Mouse (Mus musculus) MEL (cell line): ENCODE data around the gene Htr5a.

ENCODE experiments used
- CTCF ChIP-seq, 3 experiments: IDR thresholded peaks in 2 of 3; conservative IDR thresholded peaks in 1 of 3; 2 replicates each; pipeline ENCODE4 v1.5.1; 2011 to 2012; ENCODE audit warnings: low read length in 3 of 3, low read depth in 2 of 3, mild to moderate bottlenecking in 2 of 3, improper control_type of control experiment in 1 of 3, inconsistent platforms in 1 of 3, mixed read lengths in 1 of 3, moderate library complexity in 1 of 3; ENCODE audit not compliant: control insufficient read depth in 1 of 3, insufficient read depth in 1 of 3, poor library complexity in 1 of 3, severe bottlenecking in 1 of 3
- E2F4 ChIP-seq: IDR thresholded peaks from 2 replicates; pipeline ENCODE4 v1.6.1; 2011; ENCODE audit warnings: low read depth, low read length, improper control_type of control experiment, borderline replicate concordance
- EP300 ChIP-seq, 2 experiments: IDR thresholded peaks; 2 replicates each; pipeline ENCODE4 v1.6.1; 2011; ENCODE audit warnings: improper control_type of control experiment in 2 of 2, low read length in 2 of 2, low read depth in 1 of 2, mild to moderate bottlenecking in 1 of 2
- MAX ChIP-seq: IDR thresholded peaks from 2 replicates; pipeline ENCODE4 v1.6.1; 2011; ENCODE audit warnings: low read length, improper control_type of control experiment
- MEF2A ChIP-seq: IDR thresholded peaks from 2 replicates; pipeline ENCODE4 v1.6.1; 2014; ENCODE audit warnings: low read depth, mild to moderate bottlenecking, inconsistent platforms, low read length, improper control_type of control experiment; ENCODE audit not compliant: poor library complexity, insufficient replicate concordance, severe bottlenecking; ENCODE audit errors: extremely low read depth
- MYC ChIP-seq: IDR thresholded peaks from 2 replicates; pipeline ENCODE4 v1.6.1; 2011; ENCODE audit warnings: low read depth, mild to moderate bottlenecking, low read length, improper control_type of control experiment, moderate library complexity
- POLR2A ChIP-seq, 2 experiments: IDR thresholded peaks; 2 replicates each; pipeline ENCODE4 v1.6.1; 2011 to 2012; ENCODE audit warnings: low read length in 2 of 2, mild to moderate bottlenecking in 2 of 2, control low read depth in 1 of 2, improper control_type of control experiment in 1 of 2, low read depth in 1 of 2, moderate library complexity in 1 of 2; ENCODE audit not compliant: control insufficient read depth in 1 of 2, insufficient read depth in 1 of 2, poor library complexity in 1 of 2
- RCOR1 ChIP-seq: IDR thresholded peaks from 2 replicates; pipeline ENCODE4 v1.6.1; 2012; ENCODE audit warnings: low read depth, mild to moderate bottlenecking, inconsistent platforms, low read length, improper control_type of control experiment
- SIN3A ChIP-seq: IDR thresholded peaks from 2 replicates; pipeline ENCODE4 v1.6.1; 2012; ENCODE audit warnings: low read length, improper control_type of control experiment, inconsistent platforms
- TBP ChIP-seq: IDR thresholded peaks from 2 replicates; pipeline ENCODE4 v1.8.0; 2011; ENCODE audit warnings: low read depth, low read length, improper control_type of control experiment
- USF1 ChIP-seq: IDR thresholded peaks from 2 replicates; pipeline ENCODE4 v1.6.1; 2014; ENCODE audit warnings: low read depth, mild to moderate bottlenecking, inconsistent platforms, low read length, improper control_type of control experiment, moderate library complexity
- ZC3H11A ChIP-seq: IDR thresholded peaks from 2 replicates; pipeline ENCODE4 v1.6.1; 2012; ENCODE audit warnings: low read depth, mild to moderate bottlenecking, inconsistent platforms, low read length, improper control_type of control experiment
- ZMIZ1 ChIP-seq: IDR thresholded peaks from 2 replicates; pipeline ENCODE4 v1.6.1; 2012; ENCODE audit warnings: low read depth, mild to moderate bottlenecking, inconsistent platforms, low read length, improper control_type of control experiment, moderate library complexity

DNA sequence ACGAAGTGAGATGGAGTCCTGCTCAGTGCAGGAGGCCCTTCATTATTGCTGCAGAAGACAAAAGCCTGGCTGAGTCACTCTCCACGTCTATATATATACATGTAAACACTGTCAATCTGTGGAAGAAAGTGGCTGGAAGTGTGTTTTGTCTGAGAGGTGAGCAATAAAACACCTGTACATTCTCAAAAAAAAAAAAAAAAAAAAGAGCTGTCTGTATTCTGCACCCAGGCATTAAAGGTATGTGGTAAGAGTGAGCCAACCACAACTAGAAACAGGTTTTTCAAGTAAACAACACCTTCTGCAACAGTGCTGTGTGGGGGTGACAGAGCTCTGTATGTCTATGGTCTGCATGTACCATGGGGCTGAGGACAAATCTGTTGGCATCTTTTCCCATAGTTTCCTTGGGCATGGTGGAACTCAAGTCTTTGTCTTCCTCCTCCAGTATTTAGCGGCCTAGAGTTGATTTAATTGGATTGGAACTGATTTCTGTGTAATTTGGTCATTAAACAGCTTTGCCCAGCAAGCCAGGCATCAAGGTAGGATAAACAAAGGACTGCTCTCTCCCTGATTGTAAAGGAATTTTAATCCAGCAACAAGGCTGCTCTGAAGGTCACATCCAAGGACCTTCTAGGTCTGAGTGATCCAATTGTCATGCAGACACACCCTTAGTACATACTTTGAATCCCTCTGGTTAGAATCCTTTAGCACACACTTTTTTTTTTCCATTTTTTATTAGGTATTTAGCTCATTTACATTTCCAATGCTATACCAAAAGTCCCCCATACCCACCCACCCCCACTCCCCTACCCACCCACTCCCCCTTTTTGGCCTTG is 22.9 kb upstream of the Htr5a start:
- TF ChIP-seq EP300 (IDR thresholded peaks at IDR 0.05; ENCODE audit: low read depth in 1 of 2, low read length in 2 of 2), result no peak
- TF ChIP-seq ZMIZ1, result no peak
- no peak for TF ChIP-seq USF1
- TF ChIP-seq E2F4, result no peak
- TF ChIP-seq MAX, result no peak
- TF ChIP-seq CTCF (IDR thresholded peaks at IDR 0.05 in 2 of 3, conservative IDR thresholded peaks at IDR 0.05 in 1 of 3; ENCODE audit: control insufficient read depth in 1 of 3, insufficient read depth in 1 of 3, low read depth in 2 of 3, low read length in 3 of 3, poor library complexity in 1 of 3, severe bottlenecking in 1 of 3), result no peak
- TF ChIP-seq MEF2A, result no peak
- no peak for TF ChIP-seq SIN3A
- no peak for TF ChIP-seq POLR2A (IDR thresholded peaks at IDR 0.05; ENCODE audit: control insufficient read depth in 1 of 2, insufficient read depth in 1 of 2, low read depth in 1 of 2, low read length in 2 of 2, poor library complexity in 1 of 2)
- no peak for TF ChIP-seq RCOR1
- TF ChIP-seq TBP, result no peak
- no peak for TF ChIP-seq ZC3H11A
- no peak for TF ChIP-seq MYC
